Mouse (Mus musculus): ENCODE results near the gene Hivep3.
A peak's percentile ranks its signal among the peaks of the same experiment; 100 is the strongest.

The Hivep3 gene

GRCm38 (mm10) chr4:119907106-119907505 is 173.5 kb downstream of the Hivep3 start:
- DNase-seq (ENCODE audit: low spot score in 2 of 2): no peak

- peak; percentile 39 to 58 for DNase-seq (ENCODE audit: low spot score in 2 of 2)
These were observed 177.7 kb downstream of the Hivep3 start for GRCm38 (mm10) chr4:119911071-119911904.

GRCm38 (mm10) chr4:119912216-119912615 is 178.6 kb downstream of the Hivep3 start:
- no peak for DNase-seq (ENCODE audit: low spot score in 2 of 2)

- no peak for DNase-seq (ENCODE audit: low spot score in 2 of 2)
These were observed 180.6 kb downstream of the Hivep3 start for GRCm38 (mm10) chr4:119914194-119914593.

GRCm38 (mm10) chr4:119915069-119915468 is 181.5 kb downstream of the Hivep3 start:
- DNase-seq (ENCODE audit: low spot score in 2 of 2): no peak

GRCm38 (mm10) chr4:119917502-119917901 is 183.9 kb downstream of the Hivep3 start:
- DNase-seq (ENCODE audit: low spot score in 2 of 2): peak in 1 of 2 experiments; percentile 40

GRCm38 (mm10) chr4:119919349-119919748 is 185.8 kb downstream of the Hivep3 start:
- no peak for DNase-seq (ENCODE audit: low spot score in 2 of 2)

- peak in 1 of 2 experiments; percentile 27 for DNase-seq (ENCODE audit: low spot score in 2 of 2)
These were observed 187.6 kb downstream of the Hivep3 start for GRCm38 (mm10) chr4:119921022-119921717.

- DNase-seq (ENCODE audit: low spot score in 2 of 2): no peak
These were observed 188.2 kb downstream of the Hivep3 start for GRCm38 (mm10) chr4:119921723-119922266.

- no peak for DNase-seq (ENCODE audit: low spot score in 2 of 2)
These were observed 189.4 kb downstream of the Hivep3 start for GRCm38 (mm10) chr4:119922945-119923344.

GRCm38 (mm10) chr4:119923410-119923809 is 189.8 kb downstream of the Hivep3 start:
- no peak for DNase-seq (ENCODE audit: low spot score in 2 of 2)

- no peak for DNase-seq (ENCODE audit: low spot score in 2 of 2)
These were observed 191.5 kb downstream of the Hivep3 start for GRCm38 (mm10) chr4:119925052-119925451.

- no peak for DNase-seq (ENCODE audit: low spot score in 2 of 2)
These were observed 198.3 kb downstream of the Hivep3 start for GRCm38 (mm10) chr4:119931923-119932322.

GRCm38 (mm10) chr4:119932549-119933257 is 199.1 kb downstream of the Hivep3 start:
- DNase-seq (ENCODE audit: low spot score in 2 of 2): no peak

GRCm38 (mm10) chr4:119934901-119935300 is 201.3 kb downstream of the Hivep3 start:
- no peak for DNase-seq (ENCODE audit: low spot score in 2 of 2)

GRCm38 (mm10) chr4:119937876-119938275 is 204.3 kb downstream of the Hivep3 start:
- DNase-seq (ENCODE audit: low spot score in 2 of 2): no peak

GRCm38 (mm10) chr4:119938518-119938917 is 204.9 kb downstream of the Hivep3 start:
- no peak for DNase-seq (ENCODE audit: low spot score in 2 of 2)

- no peak for DNase-seq (ENCODE audit: low spot score in 2 of 2)
These were observed 206.2 kb downstream of the Hivep3 start for GRCm38 (mm10) chr4:119939786-119940185.

- no peak for DNase-seq (ENCODE audit: low spot score in 2 of 2)
These were observed 212.8 kb downstream of the Hivep3 start for GRCm38 (mm10) chr4:119946224-119946887.

GRCm38 (mm10) chr4:119947232-119948162 is 213.9 kb downstream of the Hivep3 start:
- DNase-seq (ENCODE audit: low spot score in 2 of 2): no peak
